Comparison of ENCODE assay signal across 21 mouse cellular contexts in genomic region chr2:10157184-10157583, GRCm38 (mm10).
"Had no signal": no experiment of that assay in that cellular context is flagged by ENCODE, and none has a peak within 500 bp of the region (broad histone marks: within the 10 kb centered on the region; RNA-seq: fewer than 3 reads in every experiment).

No protein-coding gene starts in this region.

- H3K4me2 ChIP-seq: kidney, embryonic 15.5 days; liver, embryonic 13.5 days; midbrain, embryonic 11.5 days; neural tube, embryonic 12.5 days; neural tube, embryonic 15.5 days; stomach, embryonic 15.5 days had no signal

- H3K36me3 ChIP-seq: kidney, embryonic 15.5 days; liver, embryonic 13.5 days; neural tube, embryonic 12.5 days; neural tube, embryonic 15.5 days; stomach, embryonic 15.5 days had no signal

- DNase-seq: kidney, adult 11 months; kidney, adult 8-10 months; kidney, postnatal 25 days; layer of hippocampus, postnatal 36 days; liver, embryonic 13.5 days; lung, adult 2 months; lung, postnatal 14 days; lung, postnatal 4 days; midbrain, embryonic 14.5 days; right cerebral cortex, adult 18-20 months; right cerebral cortex, postnatal 14 days; right cerebral cortex, postnatal 4 days; spleen, adult 18-20 months; thymus, postnatal 25 days had no signal

- H3K27ac ChIP-seq: kidney, embryonic 15.5 days; layer of hippocampus, adult 2 months; left cerebral cortex, adult 2 months; liver, embryonic 13.5 days; neural tube, embryonic 12.5 days; neural tube, embryonic 15.5 days; stomach, embryonic 15.5 days had no signal

- H3K4me3 ChIP-seq: kidney, embryonic 15.5 days; layer of hippocampus, adult 2 months; left cerebral cortex, adult 2 months; liver, embryonic 13.5 days; neural tube, embryonic 12.5 days; neural tube, embryonic 15.5 days; stomach, embryonic 15.5 days had no signal

- H3K9me3 ChIP-seq: kidney, embryonic 15.5 days; liver, embryonic 13.5 days; neural tube, embryonic 12.5 days; neural tube, embryonic 15.5 days; stomach, embryonic 15.5 days had no signal

- H3K27me3 ChIP-seq: kidney, embryonic 15.5 days; liver, embryonic 13.5 days; stomach, embryonic 15.5 days had no signal

- H3K9ac ChIP-seq: kidney, embryonic 15.5 days; liver, embryonic 13.5 days; neural tube, embryonic 12.5 days; neural tube, embryonic 15.5 days; stomach, embryonic 15.5 days had no signal
